Mouse (Mus musculus) CH12F3 (cell line): ENCODE results near the gene Cutal.
"Not testable (repeated sequence)": the region's sequence is repeated elsewhere in the genome, so short reads cannot be mapped to it uniquely, and the experiment has no call there.

Source experiments
- in situ Hi-C: fragments of 300-500 bp; cut with MboI; formaldehyde crosslinking; loops from 2 replicates; pipeline ENCODE4 v1.14.3; 2020; ENCODE audit warnings: low sequenced_read_pairs

Cutal gene

DNA sequence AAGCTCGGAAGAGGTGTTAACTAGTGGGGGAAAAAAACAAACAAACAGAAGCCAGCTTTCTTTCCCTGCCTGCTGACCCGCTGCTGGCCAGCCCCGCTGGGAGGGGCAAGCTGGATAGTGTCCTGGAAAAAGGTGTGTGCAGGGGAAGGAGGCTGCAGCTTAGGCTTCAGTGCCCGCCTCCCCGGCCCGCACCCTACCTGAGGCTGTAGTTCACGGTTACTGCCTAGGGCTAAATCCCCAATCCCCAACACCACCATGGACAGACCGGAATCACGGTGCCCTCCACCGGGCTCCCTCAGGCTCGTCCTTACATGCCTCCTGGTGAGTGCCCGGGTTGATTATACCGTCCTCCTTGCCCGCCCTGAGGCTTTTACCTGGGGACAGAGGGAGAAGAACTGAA is at the start of gene Cutal:
TSS of gene Cutal (plus strand) at position 126 of the 400 bp plus-strand sequence.
- in situ Hi-C loops, result no loop called here

DNA sequence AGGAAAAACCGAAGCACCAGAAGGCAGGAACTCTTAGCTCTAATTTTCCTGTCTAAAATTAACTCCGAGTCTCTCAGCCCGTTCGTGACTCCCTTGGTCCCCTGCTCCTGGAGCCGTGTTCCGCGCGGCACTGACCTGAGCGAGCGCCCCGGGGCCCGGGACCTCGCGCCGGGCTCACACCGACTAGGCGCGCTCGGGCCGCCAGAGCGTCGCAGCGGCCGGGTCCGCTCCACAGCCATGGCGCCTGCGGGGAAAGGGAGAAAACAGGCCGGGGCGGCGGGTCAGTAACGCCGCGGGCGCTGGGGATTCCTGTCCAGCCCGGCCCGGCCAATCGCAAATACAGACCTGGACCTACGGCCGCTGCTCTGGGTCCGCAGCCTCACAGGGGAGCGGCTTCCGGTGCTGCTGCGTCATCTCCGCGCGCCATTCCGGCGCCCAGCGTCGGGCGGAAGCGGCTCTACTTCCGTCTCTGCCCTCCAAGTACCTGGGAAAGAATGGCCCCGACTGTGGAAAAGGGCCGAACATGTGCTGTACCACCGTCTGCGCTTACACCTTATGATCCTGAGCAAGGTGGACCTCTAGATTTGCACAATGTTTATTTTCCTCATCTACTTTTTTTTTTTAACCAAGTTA is 48.3 kb upstream of the Cutal start, which contains the start of gene Fbxw2:
TSS of gene Fbxw2 (minus strand) at position 485 of the 633 bp plus-strand sequence.
- in situ Hi-C loops, result no loop called here

DNA sequence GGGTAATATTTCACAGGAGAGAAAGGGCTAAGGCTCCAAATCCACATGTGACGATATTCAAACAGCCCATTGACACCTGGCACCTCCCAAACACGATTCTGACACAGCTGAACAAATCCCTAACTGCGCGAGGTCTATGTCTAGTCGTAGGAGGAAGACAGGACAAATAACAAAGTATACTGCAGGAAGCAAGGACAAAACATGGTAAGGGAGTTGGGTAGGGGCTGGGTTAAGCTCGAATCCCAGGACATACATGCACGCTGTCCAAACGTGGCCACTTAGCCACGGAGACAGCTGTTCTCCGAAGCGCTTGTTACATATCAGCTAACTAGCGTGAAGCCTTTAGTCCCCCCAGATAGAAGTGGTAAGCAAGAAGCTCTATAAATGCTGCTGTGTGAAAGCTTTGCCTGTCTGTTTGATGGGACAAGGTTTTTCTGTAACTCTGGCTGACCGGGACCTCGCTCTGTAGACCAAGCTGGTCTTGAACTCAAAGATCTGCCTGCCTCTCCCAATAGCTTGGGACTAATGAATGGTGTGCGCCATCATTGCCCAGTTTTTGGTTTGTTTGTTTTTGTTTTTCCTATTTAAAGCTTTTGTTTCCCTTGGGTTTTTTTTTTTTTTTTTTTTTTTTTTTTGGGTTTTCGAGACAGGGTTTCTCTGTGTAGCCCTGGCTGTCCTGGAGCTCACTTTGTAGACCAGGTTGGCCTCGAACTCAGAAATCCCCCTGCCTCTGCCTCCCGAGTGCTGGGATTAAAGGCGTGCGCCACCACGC is 47.5 kb upstream of the Cutal start:
- in situ Hi-C loops, result no loop called here

- in situ Hi-C loops, result no loop called here
Measured at GRCm38 (mm10) chr2:34827591-34827990, 46.6 kb upstream of the Cutal start.

- in situ Hi-C loops, result no loop called here
Measured at GRCm38 (mm10) chr2:34828026-34828425, 46.2 kb upstream of the Cutal start.

- in situ Hi-C loops, result not testable (repeated sequence)
Measured at GRCm38 (mm10) chr2:34830066-34830465, 44.1 kb upstream of the Cutal start.

DNA sequence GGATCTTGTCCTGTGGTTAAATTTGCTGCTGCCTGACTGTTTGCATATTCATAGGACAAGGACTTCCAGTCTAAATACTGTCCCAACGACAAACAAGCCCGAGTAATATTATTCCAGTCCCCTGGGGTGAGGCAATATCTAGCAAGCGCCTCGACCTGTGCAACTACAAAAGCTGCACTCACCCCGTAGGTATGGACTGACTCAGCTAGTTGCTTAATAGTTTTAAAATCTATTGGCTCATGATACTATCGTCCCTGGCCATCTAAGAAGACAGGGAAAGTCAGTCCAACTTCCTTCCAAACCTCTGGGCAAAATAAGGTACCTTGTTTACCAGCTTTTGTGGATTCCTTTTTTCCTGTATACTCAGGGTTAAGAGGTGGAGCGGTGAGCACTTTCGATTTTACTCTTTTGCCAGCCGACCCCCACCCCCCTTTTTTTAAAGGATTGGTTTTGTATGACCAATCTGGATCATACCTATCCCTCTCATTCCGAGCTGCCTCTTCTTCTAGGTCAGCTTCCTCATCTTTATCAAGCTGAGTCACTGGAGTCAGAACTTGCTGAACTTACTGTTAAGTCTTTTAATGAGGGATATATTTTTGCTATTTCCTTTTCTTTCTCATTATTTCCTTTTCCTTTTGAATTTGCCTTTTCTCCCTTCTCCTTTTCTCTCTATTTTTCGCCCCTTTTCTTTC is 41.3 kb upstream of the Cutal start, which contains the start of gene Gm34653:
TSS of gene Gm34653 (plus strand) at position 242 of the 692 bp plus-strand sequence.
- in situ Hi-C loops, result not testable (repeated sequence)

- in situ Hi-C loops, result no loop called here
Measured at GRCm38 (mm10) chr2:34833624-34834023, 40.6 kb upstream of the Cutal start.

DNA sequence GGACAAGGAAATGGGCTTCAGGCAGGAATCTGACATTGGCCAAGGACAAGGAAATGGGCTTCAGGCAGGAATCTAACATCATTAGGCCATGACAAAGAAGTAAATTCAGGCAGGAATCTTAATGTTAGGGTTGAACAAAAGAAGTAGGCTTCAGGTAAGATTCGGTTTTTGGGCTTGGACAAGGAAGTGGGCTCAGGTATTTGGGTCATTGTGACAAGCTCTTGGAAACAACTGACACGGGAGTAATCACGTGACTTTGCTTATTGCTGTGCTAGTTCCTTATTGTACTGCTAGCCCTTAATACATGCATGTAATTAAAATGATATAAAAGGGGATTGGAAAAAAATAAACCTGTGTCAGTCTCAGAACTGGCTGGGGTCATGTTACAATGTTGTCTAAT is 38.5 kb upstream of the Cutal start:
- in situ Hi-C loops, result no loop called here

GRCm38 (mm10) chr2:34840143-34840542 is 34.1 kb upstream of the Cutal start:
- in situ Hi-C loops, result not testable (repeated sequence)

GRCm38 (mm10) chr2:34841706-34842105 is 32.5 kb upstream of the Cutal start:
- in situ Hi-C loops, result no loop called here

GRCm38 (mm10) chr2:34843211-34843939 is 30.8 kb upstream of the Cutal start:
- in situ Hi-C loops, result no loop called here

DNA sequence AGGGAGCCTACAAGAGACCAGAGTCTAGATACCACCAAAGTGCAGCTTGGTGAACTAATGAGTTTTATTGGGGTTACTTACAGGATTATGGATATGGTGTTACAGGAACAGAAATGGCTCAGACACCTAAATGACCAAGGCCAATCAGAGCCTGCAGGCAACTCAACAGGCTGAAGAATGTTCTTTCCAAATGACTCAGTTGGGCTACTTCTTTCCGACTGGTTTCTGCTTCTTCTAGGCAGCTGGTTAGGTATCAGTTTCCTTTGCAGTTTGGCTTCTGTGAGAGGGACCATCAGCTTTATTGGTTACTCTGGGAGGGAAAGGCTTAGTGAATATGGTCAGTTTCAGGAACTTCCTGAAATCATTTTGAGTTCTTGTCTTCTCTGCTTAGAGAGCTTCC is 26.5 kb upstream of the Cutal start:
- in situ Hi-C loops, result no loop called here

GRCm38 (mm10) chr2:34855265-34855664 is 18.9 kb upstream of the Cutal start:
- in situ Hi-C loops, result no loop called here

- in situ Hi-C loops, result no loop called here
Measured at GRCm38 (mm10) chr2:34857728-34858127, 16.5 kb upstream of the Cutal start.

GRCm38 (mm10) chr2:34869680-34870079 is 4.5 kb upstream of the Cutal start:
- in situ Hi-C loops, result no loop called here

DNA sequence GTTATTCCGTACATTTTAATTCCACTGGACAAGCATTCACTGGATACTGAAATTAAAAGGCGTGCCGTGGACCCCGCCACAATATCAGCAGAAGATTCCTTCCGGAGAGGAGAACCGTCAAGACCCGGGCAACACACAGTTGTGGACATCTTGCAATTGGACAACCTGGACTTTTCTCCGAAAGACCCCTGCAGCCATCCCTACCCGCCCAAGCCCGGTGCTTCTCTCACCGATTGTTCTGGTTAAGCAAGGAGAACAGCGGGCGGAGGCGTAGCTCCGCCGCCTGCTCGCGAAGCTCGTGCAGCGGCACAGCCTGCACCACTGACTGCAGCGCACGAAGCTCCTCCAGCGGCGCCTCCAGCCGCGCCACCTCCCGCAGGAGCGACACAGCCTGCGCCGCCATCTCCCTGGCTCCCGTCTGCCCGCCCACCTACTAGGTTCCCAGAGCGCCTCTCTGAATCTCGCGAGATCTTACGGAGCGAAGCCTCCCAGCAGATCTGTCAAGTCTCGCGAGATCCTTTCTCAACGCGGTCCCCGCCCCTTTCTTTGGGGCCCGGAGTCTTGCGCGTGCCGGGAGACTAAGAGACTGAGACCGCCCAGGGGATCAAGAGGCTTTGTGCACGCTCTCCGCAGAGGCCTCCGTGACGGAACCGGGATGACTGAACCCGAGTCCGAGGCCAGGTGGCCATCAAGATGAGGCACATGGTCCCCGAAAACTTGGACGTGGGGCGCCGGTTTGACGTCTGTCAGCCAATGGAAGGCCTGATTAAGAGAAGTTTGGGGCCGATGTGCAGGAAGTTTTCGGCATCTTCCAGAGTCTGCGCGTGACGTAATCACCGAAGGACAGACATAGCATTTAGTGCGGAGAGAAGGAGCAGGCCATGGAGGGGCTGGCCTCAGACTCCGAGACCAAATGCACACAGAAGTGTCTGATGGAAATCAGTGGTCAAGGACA is 3.4 kb upstream of the Cutal start:
- in situ Hi-C loops, result no loop called here

- in situ Hi-C loops, result no loop called here
Measured at GRCm38 (mm10) chr2:34874816-34875345, 685 bp downstream of the Cutal start, which contains the start of gene Psmd5. Gene Psmd5 (minus strand): TSS chr2:34874968.

GRCm38 (mm10) chr2:34880054-34880453 is 5.9 kb downstream of the Cutal start:
- in situ Hi-C loops, result no loop called here

DNA sequence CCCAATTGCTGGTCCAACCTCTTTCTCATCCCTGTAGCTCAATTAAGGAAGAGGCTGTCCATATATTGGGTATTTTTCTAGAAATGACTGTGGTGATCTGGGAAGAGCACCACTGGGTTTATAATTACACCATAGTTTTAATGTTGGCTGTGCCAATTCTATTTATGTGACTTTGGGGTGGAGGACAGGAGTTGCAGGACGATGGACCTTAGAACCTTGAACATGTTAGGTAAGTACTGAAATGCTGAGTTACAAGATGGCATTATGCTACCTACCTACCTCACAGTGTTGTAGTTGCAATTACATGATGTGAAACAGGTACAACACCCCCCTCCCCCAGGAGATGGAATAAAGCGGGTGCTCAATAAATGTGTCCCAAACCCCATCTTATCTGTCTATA is 8.6 kb downstream of the Cutal start:
- in situ Hi-C loops, result no loop called here
